ENCODE assay signal across 15 mouse cellular contexts in the genomic region with DNA sequence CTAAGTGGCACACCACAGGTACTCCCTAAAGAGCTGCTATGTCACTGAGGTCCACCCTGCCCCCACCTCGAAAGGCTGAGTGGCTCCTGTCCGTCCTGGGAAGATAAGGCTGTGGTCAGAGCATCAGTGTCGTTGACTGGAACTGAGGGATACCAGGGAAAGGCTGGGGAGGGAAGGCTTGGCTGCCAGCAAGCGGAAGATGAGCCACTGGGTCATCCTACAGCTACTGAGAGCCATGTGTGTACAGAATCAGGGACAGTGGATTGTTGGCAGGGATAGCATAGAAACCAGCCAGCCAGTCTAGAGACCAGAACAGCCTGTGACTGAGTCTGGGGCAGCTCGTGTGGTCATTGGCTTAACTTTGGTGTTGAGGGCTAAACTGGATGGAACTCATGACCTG. TPM values are rescaled to one million over a fixed set of nuclear protein-coding genes. Genes with fewer than 3 reads are reported as not detected.
DNase-seq lines count a peak whose midpoint lies in the region.
"Had no signal": no experiment of that assay in that cellular context is flagged by ENCODE, and none has a peak within 500 bp of the region (broad histone marks: within the 10 kb centered on the region; RNA-seq: fewer than 3 reads in every experiment).

No protein-coding gene starts in this region.

- peak; percentile 19 for DNase-seq in adrenal gland, postnatal 14 days
- no peak for DNase-seq in adrenal gland, postnatal 25 days
- DNase-seq in gastrocnemius, adult 8-10 months (ENCODE audit: low spot score in 2 of 2), result peak; percentile 30 to 35
- no peak for DNase-seq in gastrocnemius, postnatal 4 days (ENCODE audit: low spot score in 2 of 2)
- peak; percentile 46 for DNase-seq in cerebellum, adult 9-10 months
- DNase-seq in skeletal muscle tissue, adult 2 months (ENCODE audit: low read depth, low spot score), result peak; percentile 57
- DNase-seq in left cerebral cortex, adult 18-20 months (ENCODE audit: low spot score in 2 of 2), result no peak
- DNase-seq: forebrain, postnatal 0 days; heart, postnatal 4 days; kidney, adult 18-20 months; layer of hippocampus, adult 9-11 months; lung, postnatal 36 days; right cerebral cortex, postnatal 14 days; spleen, adult 18-20 months; thymus, postnatal 36 days had no signal

RNA-seq across cellular contexts. Expression of a gene that starts 51.7 kb away (rescaled TPM):
- total RNA-seq in adrenal gland, postnatal 14 days (2021), result 172 and 183 TPM in 2 replicates
- total RNA-seq in adrenal gland, postnatal 25 days (2021), result 183 and 235 TPM in 2 replicates
- 10 to 100 TPM; 57.5 to 66.9 (median 60.3) TPM for total RNA-seq in gastrocnemius, adult 8-10 months (2022)
- 10 to 100 TPM; 64.0 to 65.3 TPM for total RNA-seq in gastrocnemius, postnatal 4 days (2021)
- 10 to 100 TPM; 45.1 to 48.5 TPM for total RNA-seq in left cerebral cortex, adult 18-20 months (2021)

Comparison
In these comparisons a context has a peak if more than half of its experiments do, and no peak if none do; other contexts are left out.
1. DNase-seq: peak in adrenal gland, postnatal 14 days (single experiment), gastrocnemius, adult 8-10 months (2 of 2), cerebellum, adult 9-10 months (single experiment) and skeletal muscle tissue, adult 2 months (single experiment); none in adrenal gland, postnatal 25 days (single experiment), gastrocnemius, postnatal 4 days (0 of 2) and left cerebral cortex, adult 18-20 months (0 of 2).